Mouse (Mus musculus) CH12.LX (cell line): Measurements from ENCODE around the gene St8sia1.

Source experiments
- BHLHE40 ChIP-seq: IDR thresholded peaks from 2 replicates; pipeline ENCODE4 v1.6.1; 2011; ENCODE audit warnings: mild to moderate bottlenecking, low read depth, low read length, improper control_type of control experiment
- CHD1 ChIP-seq: IDR thresholded peaks from 2 replicates; pipeline ENCODE4 v1.6.1; 2012; ENCODE audit warnings: low read depth, low read length, improper control_type of control experiment, inconsistent platforms
- CHD2 ChIP-seq: IDR thresholded peaks from 2 replicates; pipeline ENCODE4 v1.6.1; 2011; ENCODE audit warnings: low read length, improper control_type of control experiment
- CTCF ChIP-seq, 2 experiments: IDR thresholded peaks in 1 of 2; conservative IDR thresholded peaks in 1 of 2; 2 replicates each; pipeline ENCODE4 v1.5.1; 2011 to 2012; ENCODE audit warnings: low read depth in 2 of 2, low read length in 2 of 2, improper control_type of control experiment in 1 of 2, inconsistent platforms in 1 of 2, mild to moderate bottlenecking in 1 of 2, moderate library complexity in 1 of 2
- E2F4 ChIP-seq: IDR thresholded peaks from 2 replicates; pipeline ENCODE4 v1.6.1; 2011; ENCODE audit warnings: low read depth, low read length, improper control_type of control experiment; ENCODE audit not compliant: insufficient replicate concordance
- EP300 ChIP-seq: IDR thresholded peaks from 2 replicates; pipeline ENCODE4 v1.6.1; 2011; ENCODE audit warnings: low read length, improper control_type of control experiment
- JUND ChIP-seq: conservative IDR thresholded peaks from 2 replicates; pipeline ENCODE4 v1.6.1; 2011; ENCODE audit warnings: low read depth, low read length, improper control_type of control experiment
- POLR2A ChIP-seq: IDR thresholded peaks from 2 replicates; pipeline ENCODE4 v1.6.1; 2011; ENCODE audit warnings: low read depth, mild to moderate bottlenecking, improper control_type of control experiment, low read length
- RAD21 ChIP-seq: IDR thresholded peaks from 2 replicates; pipeline ENCODE4 v1.6.1; 2011; ENCODE audit warnings: low read depth, mild to moderate bottlenecking, low read length, improper control_type of control experiment, moderate library complexity
- RCOR1 ChIP-seq: conservative IDR thresholded peaks from 2 replicates; pipeline ENCODE4 v1.6.1; 2012; ENCODE audit warnings: low read depth, mild to moderate bottlenecking, inconsistent platforms, low read length, improper control_type of control experiment
- ZC3H11A ChIP-seq: IDR thresholded peaks from 2 replicates; pipeline ENCODE4 v1.6.1; 2012; ENCODE audit warnings: low read depth, mild to moderate bottlenecking, inconsistent platforms, low read length, improper control_type of control experiment

GRCm38 (mm10) chr6:142920901-142921300 lies 43.4 kb downstream of the St8sia1 start:
- TF ChIP-seq CHD1 (no peak), POLR2A (no peak), BHLHE40 (no peak), CTCF (conservative IDR thresholded peaks at IDR 0.05 in 1 of 2, IDR thresholded peaks at IDR 0.05 in 1 of 2; ENCODE audit: low read depth in 2 of 2, low read length in 2 of 2) (no peak), ZC3H11A (no peak), RAD21 (no peak), JUND (no peak), RCOR1 (no peak), EP300 (no peak), CHD2 (no peak), E2F4 (no peak)
